Mouse (Mus musculus): ENCODE data around the gene Egflam. TPM values are rescaled to one million over a fixed set of nuclear protein-coding genes. Genes with fewer than 3 reads are reported as not detected.

The Egflam gene
- total and polyA plus RNA-seq, 3 experiments, result not detected

DNA sequence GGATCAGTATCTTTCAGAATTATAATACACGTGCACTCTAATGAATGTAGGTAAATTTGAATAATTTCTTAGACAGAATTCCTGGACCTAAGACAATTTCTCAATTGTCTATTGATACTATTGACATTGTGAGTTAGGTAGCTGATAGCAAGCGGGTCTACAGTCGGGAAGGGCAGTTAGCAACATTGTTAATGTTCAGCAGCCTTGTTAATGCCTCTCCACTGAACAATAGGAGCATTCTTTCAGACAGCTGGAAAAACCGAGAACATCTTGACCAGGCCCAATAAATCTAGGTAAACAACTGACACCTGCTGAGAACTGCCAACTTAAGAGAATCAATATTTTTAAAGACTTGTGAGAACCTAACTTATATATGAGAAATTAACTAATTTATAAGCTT lies 77.3 kb downstream of the Egflam start:
- TF ChIP-seq UBTF (IDR thresholded peaks at IDR 0.05; ENCODE audit: low read depth, low read length) (no peak), EP300 (IDR thresholded peaks at IDR 0.05; ENCODE audit: low read length) (no peak), CHD1 (IDR thresholded peaks at IDR 0.05; ENCODE audit: low read depth, low read length) (no peak), IRF4 (IDR thresholded peaks at IDR 0.05; ENCODE audit: low read depth, low read length) (no peak), RAD21 (IDR thresholded peaks at IDR 0.05; ENCODE audit: low read depth, low read length) (no peak), ELF1 (IDR thresholded peaks at IDR 0.05; ENCODE audit: low read depth, low read length) (no peak), ZKSCAN1 (IDR thresholded peaks at IDR 0.05; ENCODE audit: borderline replicate concordance, low read depth, low read length) (no peak)
- in situ Hi-C loops (cut with MboI; ENCODE audit: low pct_ligation_motif_present, low pct_unique_long_range_greater_than_20kb, low sequenced_read_pairs), result no loop called here
- dilution Hi-C loops (cut with MboI; ENCODE audit: extremely low pct_ligation_motif_present, extremely low pct_unique_long_range_greater_than_20kb, low sequenced_read_pairs), result no loop called here
- Histone ChIP-seq H3K4me3 (replicated peaks in 1 of 3; ENCODE audit: low read depth in 2 of 3, low read length in 2 of 3, poor library complexity in 1 of 3) (no peak overlapping the region), H3K36me3 (replicated peaks in 1 of 2; ENCODE audit: control insufficient read depth in 1 of 2, insufficient read depth in 1 of 2, low read length in 1 of 2) (no peaks in the 10 kb centered on the region), H3K27ac (ENCODE audit: insufficient read depth, low read depth) (no peak overlapping the region), H3K9me3 (replicated peaks; ENCODE audit: low read length) (no peaks in the 10 kb centered on the region), H3K27me3 (replicated peaks) (peaks cover 4% of the 10 kb centered on the region), H3K4me1 (ENCODE audit: control insufficient read depth in 1 of 2, insufficient read depth in 2 of 2) (no peaks in the 10 kb centered on the region), H3K4me2 (ENCODE audit: insufficient read depth, low read depth, poor library complexity, severe bottlenecking) (no peak overlapping the region), H3K9ac (ENCODE audit: insufficient read depth, low read depth) (no peak overlapping the region), H3K79me2 (replicated peaks; ENCODE audit: control insufficient read depth, extremely low read depth, insufficient read depth, poor library complexity, severe bottlenecking) (no peaks in the 10 kb centered on the region)
- DNase-seq (ENCODE audit: extremely low read depth), result no peak

DNA sequence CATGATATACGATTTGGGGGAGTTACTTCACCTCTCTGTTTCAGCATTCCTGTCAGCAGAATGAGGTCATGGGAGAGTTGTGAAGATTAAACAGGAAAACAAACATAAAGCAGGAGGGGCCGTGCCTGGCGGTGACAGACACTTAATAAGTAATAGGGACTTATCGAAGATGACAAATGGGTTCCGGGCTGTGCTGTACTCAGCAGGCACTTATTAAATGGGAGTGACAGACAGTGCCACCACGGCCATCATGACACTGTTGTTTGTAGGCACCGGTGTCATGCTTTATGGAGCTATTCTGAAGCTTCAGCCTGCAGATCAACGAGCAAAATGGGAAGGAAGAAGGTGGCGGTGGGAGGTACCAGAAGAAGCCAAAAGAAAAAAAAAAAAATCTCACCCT lies 82.7 kb downstream of the Egflam start:
- Histone ChIP-seq H3K36me3 (replicated peaks in 1 of 2; ENCODE audit: control insufficient read depth in 1 of 2, insufficient read depth in 1 of 2, low read length in 1 of 2) (no peaks in the 10 kb centered on the region), H3K4me2 (ENCODE audit: insufficient read depth, low read depth, poor library complexity, severe bottlenecking) (no peak overlapping the region), H3K27ac (ENCODE audit: insufficient read depth, low read depth) (no peak overlapping the region), H3K79me2 (replicated peaks; ENCODE audit: control insufficient read depth, extremely low read depth, insufficient read depth, poor library complexity, severe bottlenecking) (no peaks in the 10 kb centered on the region), H3K9me3 (replicated peaks; ENCODE audit: low read length) (no peaks in the 10 kb centered on the region), H3K27me3 (replicated peaks) (peaks cover 11% of the 10 kb centered on the region), H3K9ac (ENCODE audit: insufficient read depth, low read depth) (no peak overlapping the region), H3K4me3 (replicated peaks in 1 of 3; ENCODE audit: low read depth in 2 of 3, low read length in 2 of 3, poor library complexity in 1 of 3) (no peak overlapping the region), H3K4me1 (ENCODE audit: control insufficient read depth in 1 of 2, insufficient read depth in 2 of 2) (no peaks in the 10 kb centered on the region)
- dilution Hi-C loops (cut with MboI; ENCODE audit: extremely low pct_ligation_motif_present, extremely low pct_unique_long_range_greater_than_20kb, low sequenced_read_pairs), result no loop called here
- TF ChIP-seq MAX (IDR thresholded peaks at IDR 0.05; ENCODE audit: low read length), result no peak
- DNase-seq (ENCODE audit: extremely low read depth), result no peak
- in situ Hi-C loops (cut with MboI; ENCODE audit: low pct_ligation_motif_present, low pct_unique_long_range_greater_than_20kb, low sequenced_read_pairs), result no loop called here

DNA sequence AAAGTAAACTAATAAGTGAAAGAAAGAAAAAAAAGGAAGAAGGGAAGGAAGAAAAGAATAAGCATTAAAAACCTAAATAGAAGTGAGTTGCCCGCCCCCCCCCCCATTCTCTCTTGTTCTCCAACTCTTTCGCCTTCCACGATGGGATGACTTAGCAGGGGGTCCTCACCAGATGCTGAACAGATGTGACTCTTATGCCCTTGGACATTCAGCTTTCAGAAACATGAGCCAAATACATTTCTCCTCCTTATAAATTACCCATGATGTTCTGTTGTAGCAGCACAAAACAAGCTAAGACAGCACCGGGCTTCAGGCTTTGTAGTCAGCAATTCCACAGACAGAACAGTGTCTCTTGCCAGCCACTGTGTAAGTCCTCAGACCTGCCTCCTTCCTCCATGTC lies 89.5 kb downstream of the Egflam start:
- Histone ChIP-seq H3K36me3 (replicated peaks in 1 of 2; ENCODE audit: control insufficient read depth in 1 of 2, insufficient read depth in 1 of 2, low read length in 1 of 2) (no peaks in the 10 kb centered on the region), H3K27ac (ENCODE audit: insufficient read depth, low read depth) (no peak overlapping the region), H3K9me3 (replicated peaks; ENCODE audit: low read length) (no peaks in the 10 kb centered on the region), H3K4me3 (replicated peaks in 1 of 3; ENCODE audit: low read depth in 2 of 3, low read length in 2 of 3, poor library complexity in 1 of 3) (no peak overlapping the region), H3K79me2 (replicated peaks; ENCODE audit: control insufficient read depth, extremely low read depth, insufficient read depth, poor library complexity, severe bottlenecking) (no peaks in the 10 kb centered on the region), H3K4me1 (ENCODE audit: control insufficient read depth in 1 of 2, insufficient read depth in 2 of 2) (no peaks in the 10 kb centered on the region), H3K4me2 (ENCODE audit: insufficient read depth, low read depth, poor library complexity, severe bottlenecking) (no peak overlapping the region), H3K27me3 (replicated peaks) (peaks cover 27% of the 10 kb centered on the region), H3K9ac (ENCODE audit: insufficient read depth, low read depth) (no peak overlapping the region)
- DNase-seq (ENCODE audit: extremely low read depth), result no peak
- dilution Hi-C loops (cut with MboI; ENCODE audit: extremely low pct_ligation_motif_present, extremely low pct_unique_long_range_greater_than_20kb, low sequenced_read_pairs) (no loop called here), in situ Hi-C loops (cut with MboI; ENCODE audit: low pct_ligation_motif_present, low pct_unique_long_range_greater_than_20kb, low sequenced_read_pairs) (no loop called here)
- no peak for TF ChIP-seq MYC (IDR thresholded peaks at IDR 0.05; ENCODE audit: low read depth, low read length)
